Mouse (Mus musculus): Measurements from ENCODE around the gene Galnt2. TPM values are rescaled to one million over a fixed set of nuclear protein-coding genes. Genes with fewer than 3 reads are reported as not detected.

The Galnt2 gene
- polyA plus RNA-seq, 1 experiment = 55.5 TPM

DNA sequence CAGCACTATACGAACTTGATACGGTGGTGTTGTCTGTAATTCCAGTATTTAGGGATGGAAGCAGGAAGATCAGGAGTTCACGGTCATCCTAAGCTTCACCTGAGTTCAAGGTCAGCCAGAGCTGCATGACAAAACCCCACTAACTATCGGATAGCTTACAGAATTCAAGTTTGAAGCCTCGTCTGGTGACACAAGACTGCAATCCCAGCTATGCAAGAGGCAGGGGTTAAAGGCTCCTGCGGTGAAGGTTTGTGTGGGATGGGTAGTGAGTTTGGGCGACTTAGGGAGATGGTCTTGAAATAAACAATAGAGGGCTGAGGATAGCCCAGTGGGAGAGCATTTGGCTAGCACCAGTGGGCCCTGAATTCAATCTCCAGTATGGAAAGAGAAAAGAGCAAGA is 33.0 kb upstream of the Galnt2 start:
- Histone ChIP-seq H3K79me3 (ENCODE audit: low read depth) (no peaks in the 10 kb centered on the region), H3K4me3 (ENCODE audit: insufficient read depth, poor library complexity, severe bottlenecking) (no peak overlapping the region), H3ac (ENCODE audit: control insufficient read depth, insufficient read length, low read depth) (no peak overlapping the region), H3K27me3 (ENCODE audit: control insufficient read depth, insufficient read depth, insufficient read length) (no peaks in the 10 kb centered on the region), H3K36me3 (ENCODE audit: control insufficient read depth, insufficient read depth) (no peaks in the 10 kb centered on the region), H3K79me2 (ENCODE audit: control insufficient read depth, insufficient read depth) (no peaks in the 10 kb centered on the region)
- TF ChIP-seq MYOD1 (IDR thresholded peaks at IDR 0.05; ENCODE audit: control insufficient read depth, insufficient read length, low read depth) (no peak), CEBPB (IDR thresholded peaks at IDR 0.05; ENCODE audit: low read depth) (no peak), MYOG (IDR thresholded peaks at IDR 0.05; ENCODE audit: control insufficient read depth, extremely low read depth, insufficient read length) (no peak), MAX (IDR thresholded peaks at IDR 0.05) (no peak), USF1 (IDR thresholded peaks at IDR 0.05; ENCODE audit: low read depth) (no peak), CTCF (IDR thresholded peaks at IDR 0.05; ENCODE audit: control insufficient read depth, insufficient read depth, insufficient read length) (no peak), FOSL1 (IDR thresholded peaks at IDR 0.05; ENCODE audit: insufficient read depth, low read length, poor library complexity, severe bottlenecking) (no peak)

GRCm38 (mm10) chr8:124200400-124200799 is 30.8 kb upstream of the Galnt2 start:
- no peak overlapping the region for H3K4me3 ChIP-seq (ENCODE audit: insufficient read depth, poor library complexity, severe bottlenecking)
- no peaks in the 10 kb centered on the region for H3K79me2 ChIP-seq (ENCODE audit: control insufficient read depth, insufficient read depth)
- no peaks in the 10 kb centered on the region for H3K27me3 ChIP-seq (ENCODE audit: control insufficient read depth, insufficient read depth, insufficient read length)
- no peaks in the 10 kb centered on the region for H3K79me3 ChIP-seq (ENCODE audit: low read depth)
- H3ac ChIP-seq (ENCODE audit: control insufficient read depth, insufficient read length, low read depth) = no peak overlapping the region
- TF ChIP-seq FOSL1 (IDR thresholded peaks at IDR 0.05; ENCODE audit: insufficient read depth, low read length, poor library complexity, severe bottlenecking) (no peak), CTCF (IDR thresholded peaks at IDR 0.05; ENCODE audit: control insufficient read depth, insufficient read depth, insufficient read length) (no peak)
- H3K36me3 ChIP-seq (ENCODE audit: control insufficient read depth, insufficient read depth) = no peaks in the 10 kb centered on the region

DNA sequence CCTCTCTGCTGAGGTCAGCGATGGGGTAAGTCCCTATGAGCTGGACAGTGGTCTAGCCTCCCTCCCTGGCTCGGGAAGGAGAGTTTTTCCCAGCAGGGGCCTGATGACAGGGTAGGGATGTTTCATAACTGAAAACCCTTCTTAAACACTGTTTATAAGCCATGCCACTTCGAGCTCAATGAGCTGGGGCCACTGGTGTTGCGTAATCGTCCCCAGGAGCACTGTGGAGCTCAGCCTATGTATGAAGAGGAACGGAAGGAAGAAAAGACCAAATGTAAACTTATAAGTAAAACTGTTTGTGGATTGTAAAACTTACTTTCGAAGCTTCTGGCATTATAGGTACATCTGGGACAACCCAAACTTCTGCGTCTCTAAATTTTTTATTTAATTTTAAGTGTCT is 29.5 kb upstream of the Galnt2 start:
- no peaks in the 10 kb centered on the region for H3K79me2 ChIP-seq (ENCODE audit: control insufficient read depth, insufficient read depth)
- no peak overlapping the region for H3ac ChIP-seq (ENCODE audit: control insufficient read depth, insufficient read length, low read depth)
- H3K79me3 ChIP-seq (ENCODE audit: low read depth) = no peaks in the 10 kb centered on the region
- no peaks in the 10 kb centered on the region for H3K36me3 ChIP-seq (ENCODE audit: control insufficient read depth, insufficient read depth)
- H3K27me3 ChIP-seq (ENCODE audit: control insufficient read depth, insufficient read depth, insufficient read length) = no peaks in the 10 kb centered on the region
- no peak overlapping the region for H3K4me3 ChIP-seq (ENCODE audit: insufficient read depth, poor library complexity, severe bottlenecking)
- no peak for TF ChIP-seq MYOG (IDR thresholded peaks at IDR 0.05; ENCODE audit: control insufficient read depth, extremely low read depth, insufficient read length)
- TF ChIP-seq USF1 (IDR thresholded peaks at IDR 0.05; ENCODE audit: low read depth) = no peak
- TF ChIP-seq MYOD1 (IDR thresholded peaks at IDR 0.05; ENCODE audit: control insufficient read depth, insufficient read length, low read depth) = no peak
- no peak for TF ChIP-seq CTCF (IDR thresholded peaks at IDR 0.05; ENCODE audit: control insufficient read depth, insufficient read depth, insufficient read length)
- TF ChIP-seq MAX (IDR thresholded peaks at IDR 0.05) = no peak
- TF ChIP-seq CEBPB (IDR thresholded peaks at IDR 0.05; ENCODE audit: low read depth) = peak; percentile 98
- no peak for TF ChIP-seq FOSL1 (IDR thresholded peaks at IDR 0.05; ENCODE audit: insufficient read depth, low read length, poor library complexity, severe bottlenecking)

GRCm38 (mm10) chr8:124202895-124203294 is 28.3 kb upstream of the Galnt2 start:
- Histone ChIP-seq H3K4me3 (ENCODE audit: insufficient read depth, poor library complexity, severe bottlenecking) (no peak overlapping the region), H3K79me3 (ENCODE audit: low read depth) (no peaks in the 10 kb centered on the region), H3K36me3 (ENCODE audit: control insufficient read depth, insufficient read depth) (no peaks in the 10 kb centered on the region), H3K79me2 (ENCODE audit: control insufficient read depth, insufficient read depth) (no peaks in the 10 kb centered on the region), H3ac (ENCODE audit: control insufficient read depth, insufficient read length, low read depth) (no peak overlapping the region), H3K27me3 (ENCODE audit: control insufficient read depth, insufficient read depth, insufficient read length) (no peaks in the 10 kb centered on the region)
- no peak for TF ChIP-seq USF1 (IDR thresholded peaks at IDR 0.05; ENCODE audit: low read depth)
- no peak for TF ChIP-seq CEBPB (IDR thresholded peaks at IDR 0.05; ENCODE audit: low read depth)
- no peak for TF ChIP-seq MAX (IDR thresholded peaks at IDR 0.05)
- no peak for TF ChIP-seq FOSL1 (IDR thresholded peaks at IDR 0.05; ENCODE audit: insufficient read depth, low read length, poor library complexity, severe bottlenecking)
- no peak for TF ChIP-seq CTCF (IDR thresholded peaks at IDR 0.05; ENCODE audit: control insufficient read depth, insufficient read depth, insufficient read length)
- no peak for TF ChIP-seq MYOD1 (IDR thresholded peaks at IDR 0.05; ENCODE audit: control insufficient read depth, insufficient read length, low read depth)
- TF ChIP-seq MYOG (IDR thresholded peaks at IDR 0.05; ENCODE audit: control insufficient read depth, extremely low read depth, insufficient read length) = no peak

DNA sequence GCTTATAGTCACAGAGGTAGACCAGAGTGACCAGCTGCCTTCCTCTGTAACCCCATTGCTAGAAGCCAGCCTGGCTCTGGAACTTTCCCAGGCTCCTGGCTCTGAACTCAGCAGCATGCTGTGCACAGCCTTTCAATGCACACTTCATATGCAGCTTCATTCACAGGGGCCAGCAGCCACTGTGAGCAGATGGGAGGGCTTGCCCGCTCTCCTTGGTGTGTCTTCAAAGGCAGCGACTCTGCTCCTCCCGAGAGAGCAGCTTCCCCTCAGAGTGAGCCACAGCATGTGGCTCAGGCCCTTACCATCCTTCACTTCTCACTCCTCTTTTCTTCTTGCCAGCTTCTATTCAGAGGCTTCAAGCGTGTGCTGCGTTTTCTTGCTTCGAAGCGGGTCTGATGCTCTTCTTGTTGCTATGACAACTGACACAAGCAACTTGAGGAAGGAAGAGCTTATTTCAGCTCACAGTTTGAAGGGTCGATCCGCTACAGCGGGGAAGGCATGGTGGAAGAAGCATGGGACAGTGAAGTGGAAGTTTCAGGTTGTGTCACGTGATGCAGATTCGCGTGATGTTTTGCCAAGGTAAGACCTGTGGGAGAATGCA is 27.1 kb upstream of the Galnt2 start:
- no peak for TF ChIP-seq CTCF (IDR thresholded peaks at IDR 0.05; ENCODE audit: control insufficient read depth, insufficient read depth, insufficient read length)
- TF ChIP-seq CEBPB (IDR thresholded peaks at IDR 0.05; ENCODE audit: low read depth) = no peak
- TF ChIP-seq USF1 (IDR thresholded peaks at IDR 0.05; ENCODE audit: low read depth) = peak; percentile 25
- Histone ChIP-seq H3K27me3 (ENCODE audit: control insufficient read depth, insufficient read depth, insufficient read length) (no peaks in the 10 kb centered on the region), H3K79me3 (ENCODE audit: low read depth) (no peaks in the 10 kb centered on the region), H3ac (ENCODE audit: control insufficient read depth, insufficient read length, low read depth) (no peak overlapping the region), H3K4me3 (ENCODE audit: insufficient read depth, poor library complexity, severe bottlenecking) (no peak overlapping the region), H3K36me3 (ENCODE audit: control insufficient read depth, insufficient read depth) (no peaks in the 10 kb centered on the region), H3K79me2 (ENCODE audit: control insufficient read depth, insufficient read depth) (no peaks in the 10 kb centered on the region)

DNA sequence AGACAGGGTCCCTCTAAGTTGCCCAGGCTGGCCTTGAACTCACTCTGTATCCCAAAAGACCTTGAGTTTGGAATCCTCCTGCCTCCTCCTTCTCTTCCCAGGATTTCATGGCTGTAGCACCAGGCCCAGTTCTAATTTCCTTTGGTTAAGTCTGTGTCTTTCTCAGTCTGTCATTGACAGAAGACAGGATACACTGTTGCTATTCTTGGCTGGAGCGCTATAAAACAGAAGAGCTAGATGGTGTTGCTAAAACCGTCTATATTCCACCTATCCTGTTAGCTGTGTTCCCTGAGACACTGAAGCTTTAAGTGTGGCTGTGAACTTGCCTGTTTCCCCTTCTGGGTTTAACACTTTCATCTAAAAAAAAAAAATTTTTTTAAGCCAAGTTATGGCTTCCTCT is 19.0 kb upstream of the Galnt2 start:
- Histone ChIP-seq H3K79me3 (ENCODE audit: low read depth) (no peaks in the 10 kb centered on the region), H3K36me3 (ENCODE audit: control insufficient read depth, insufficient read depth) (no peaks in the 10 kb centered on the region), H3ac (ENCODE audit: control insufficient read depth, insufficient read length, low read depth) (no peak overlapping the region), H3K4me3 (ENCODE audit: insufficient read depth, poor library complexity, severe bottlenecking) (no peak overlapping the region), H3K79me2 (ENCODE audit: control insufficient read depth, insufficient read depth) (no peaks in the 10 kb centered on the region), H3K27me3 (ENCODE audit: control insufficient read depth, insufficient read depth, insufficient read length) (peaks cover 15% of the 10 kb centered on the region)
- TF ChIP-seq FOSL1 (IDR thresholded peaks at IDR 0.05; ENCODE audit: insufficient read depth, low read length, poor library complexity, severe bottlenecking) (no peak), MAX (IDR thresholded peaks at IDR 0.05) (no peak), CEBPB (IDR thresholded peaks at IDR 0.05; ENCODE audit: low read depth) (no peak), MYOD1 (IDR thresholded peaks at IDR 0.05; ENCODE audit: control insufficient read depth, insufficient read length, low read depth) (no peak), CTCF (IDR thresholded peaks at IDR 0.05; ENCODE audit: control insufficient read depth, insufficient read depth, insufficient read length) (no peak), USF1 (IDR thresholded peaks at IDR 0.05; ENCODE audit: low read depth) (no peak), MYOG (IDR thresholded peaks at IDR 0.05; ENCODE audit: control insufficient read depth, extremely low read depth, insufficient read length) (no peak)

Measured in C2C12 (cell line).